Mouse (Mus musculus) heart, adult 9 months (tissue): Measurements from ENCODE around the gene Ntrk3.

Experiments used
- DNase-seq, 2 experiments: peaks; one replicate each; pipeline ENCODE4 v3.0.0; 2022; ENCODE audit warnings: low spot score in 2 of 2

The Ntrk3 gene

GRCm38 (mm10) chr7:78443373-78444036 is 294.3 kb downstream of the Ntrk3 start:
- DNase-seq = no peak

- peak in 1 of 2 experiments; percentile 11 for DNase-seq
Measured at GRCm38 (mm10) chr7:78441706-78442105, 296.1 kb downstream of the Ntrk3 start.

GRCm38 (mm10) chr7:78440896-78441295 is 296.9 kb downstream of the Ntrk3 start:
- DNase-seq = no peak

GRCm38 (mm10) chr7:78440476-78440875 is 297.3 kb downstream of the Ntrk3 start:
- DNase-seq = no peak

- peak; percentile 47 to 62 for DNase-seq
Measured at GRCm38 (mm10) chr7:78439361-78440120, 298.3 kb downstream of the Ntrk3 start.

GRCm38 (mm10) chr7:78433617-78434144 is 304.1 kb downstream of the Ntrk3 start:
- DNase-seq = peak; percentile 6 to 7

GRCm38 (mm10) chr7:78431611-78432010 is 306.2 kb downstream of the Ntrk3 start:
- DNase-seq = no peak

- DNase-seq = no peak
Measured at GRCm38 (mm10) chr7:78412172-78412571, 325.6 kb downstream of the Ntrk3 start.

- no peak for DNase-seq
Measured at GRCm38 (mm10) chr7:78409970-78410369, 327.8 kb downstream of the Ntrk3 start.

- no peak for DNase-seq
Measured at GRCm38 (mm10) chr7:78406641-78407291, 331.0 kb downstream of the Ntrk3 start.

- DNase-seq = no peak
Measured at GRCm38 (mm10) chr7:78404481-78404880, 333.3 kb downstream of the Ntrk3 start.

- DNase-seq = no peak
Measured at GRCm38 (mm10) chr7:78402495-78402894, 335.3 kb downstream of the Ntrk3 start.

GRCm38 (mm10) chr7:78400219-78400618 is 337.6 kb downstream of the Ntrk3 start:
- no peak for DNase-seq

GRCm38 (mm10) chr7:78398377-78398776 is 339.4 kb downstream of the Ntrk3 start:
- no peak for DNase-seq

GRCm38 (mm10) chr7:78397215-78397614 is 340.6 kb downstream of the Ntrk3 start:
- no peak for DNase-seq

GRCm38 (mm10) chr7:78390019-78390418 is 347.8 kb downstream of the Ntrk3 start:
- no peak for DNase-seq

- DNase-seq = no peak
Measured at GRCm38 (mm10) chr7:78388101-78388500, 349.7 kb downstream of the Ntrk3 start.

GRCm38 (mm10) chr7:78385971-78386370 is 351.8 kb downstream of the Ntrk3 start:
- DNase-seq = peak; percentile 64 to 67

- DNase-seq = peak; percentile 24 to 60
Measured at GRCm38 (mm10) chr7:78384111-78384510, 353.7 kb downstream of the Ntrk3 start.

- no peak for DNase-seq
Measured at GRCm38 (mm10) chr7:78382126-78382525, 355.7 kb downstream of the Ntrk3 start.

GRCm38 (mm10) chr7:78379784-78380183 is 358.0 kb downstream of the Ntrk3 start:
- no peak for DNase-seq

GRCm38 (mm10) chr7:78378306-78378705 is 359.5 kb downstream of the Ntrk3 start:
- no peak for DNase-seq
